Comparison of ENCODE assay signal across 8 mouse cellular contexts in genomic region chr12:119026311-119026710, GRCm38 (mm10).
A peak's percentile ranks its signal among the peaks of the same experiment; 100 is the strongest.
DNase-seq lines count a peak whose midpoint lies in the region; ATAC-seq and TF ChIP-seq lines count a peak whose summit lies in the region.

No protein-coding gene starts in this region.

- H3K9ac ChIP-seq in lung, embryonic 16.5 days (ENCODE audit: low read length) = no peak overlapping the region

- H3K27me3 ChIP-seq in thymus, adult 2 months (ENCODE audit: control insufficient read depth, insufficient read depth, low read length) = no peaks in the 10 kb centered on the region
- no peaks in the 10 kb centered on the region for H3K27me3 ChIP-seq in lung, embryonic 16.5 days (ENCODE audit: control insufficient read depth, insufficient read depth, low read depth, low read length)
- H3K27me3 ChIP-seq in splenic B cell, adult 2 months (ENCODE audit: control insufficient read depth, insufficient read depth, low read length, poor library complexity, severe bottlenecking) = no peaks in the 10 kb centered on the region

- no peak overlapping the region for H3K4me2 ChIP-seq in lung, embryonic 16.5 days (ENCODE audit: low read depth, low read length)

- no peaks in the 10 kb centered on the region for H3K9me3 ChIP-seq in lung, embryonic 16.5 days (ENCODE audit: control insufficient read depth, low read length)

- no peak overlapping the region for H3K27ac ChIP-seq in thymus, adult 2 months (ENCODE audit: control insufficient read depth, insufficient read depth, low read length)
- H3K27ac ChIP-seq in lung, embryonic 16.5 days (ENCODE audit: low read length) = no peak overlapping the region

- no peak for TF ChIP-seq CTCF in thymus, adult 2 months (IDR thresholded peaks at IDR 0.05; ENCODE audit: borderline replicate concordance, control insufficient read depth, extremely low read depth, insufficient read depth, low read length, poor library complexity)

- DNase-seq in frontal cortex, postnatal 14 days (ENCODE audit: low spot score in 2 of 2) = peak; percentile 10 to 25
- peak; percentile 18 for DNase-seq in thymus, adult 2 months
- no peak for DNase-seq in thymus, adult 18-20 months
- peak; percentile 70 for DNase-seq in embryo, embryonic 11 days
- DNase-seq in splenic B cell, adult 2 months (ENCODE audit: low read depth, low spot score) = peak; percentile 77

- no peak for ATAC-seq in frontal cortex, adult (ENCODE audit: low TSS enrichment)
- ATAC-seq in inflammation-experienced regulatory T-cells, adult 6 months = peak; percentile 65
- 0 out of 2 replicates have a peak, but pooled peaks have one; percentile 23 for ATAC-seq in lung, embryonic 16.5 days (ENCODE audit: low read depth)

- no peaks in the 10 kb centered on the region for H3K4me1 ChIP-seq in thymus, adult 2 months (replicated peaks; ENCODE audit: control insufficient read depth, insufficient read depth, low read length)
- 0 out of 2 replicates have a peak, but pooled peaks cover 2% of the 10 kb centered on the region for H3K4me1 ChIP-seq in lung, embryonic 16.5 days (replicated peaks; ENCODE audit: control insufficient read depth, insufficient read depth, low read length)

- 85% methylated on average over 1 of the region's 1 CpGs for WGBS in thymus, adult 2 months
- WGBS in lung, embryonic 16.5 days = 59% methylated on average over 1 of the region's 1 CpGs

- H3K4me3 ChIP-seq in thymus, adult 2 months (ENCODE audit: control insufficient read depth, insufficient read depth, low read length) = no peak overlapping the region
- no peak overlapping the region for H3K4me3 ChIP-seq in lung, embryonic 16.5 days (ENCODE audit: low read length)

- TF ChIP-seq POLR2A in thymus, adult 2 months (IDR thresholded peaks at IDR 0.05; ENCODE audit: control insufficient read depth, extremely low read depth, insufficient read depth, low read length, poor library complexity) = no peak

- no peaks in the 10 kb centered on the region for H3K36me3 ChIP-seq in thymus, adult 2 months (ENCODE audit: control insufficient read depth, insufficient read depth, low read length)
- H3K36me3 ChIP-seq in lung, embryonic 16.5 days (ENCODE audit: control insufficient read depth, insufficient read depth, low read length) = no peaks in the 10 kb centered on the region
- H3K36me3 ChIP-seq in splenic B cell, adult 2 months (ENCODE audit: control insufficient read depth, insufficient read depth, low read length, poor library complexity, severe bottlenecking) = no peaks in the 10 kb centered on the region

Comparison
In these comparisons a context has a peak if more than half of its experiments do, and no peak if none do; other contexts are left out.
1. DNase-seq: peak in frontal cortex, postnatal 14 days (2 of 2), thymus, adult 2 months (single experiment), embryo, embryonic 11 days (single experiment) and splenic B cell, adult 2 months (single experiment); none in thymus, adult 18-20 months (0 of 2).